Mouse (Mus musculus): ENCODE data around the gene Rims1. TPM values are rescaled to one million over a fixed set of nuclear protein-coding genes. Genes with fewer than 3 reads are reported as not detected.

Gene Rims1
- total RNA-seq, 2 experiments from 2014 or later = 0.18 to 0.20 TPM

GRCm38 (mm10) chr1:22268581-22269359, 537.0 kb downstream of the Rims1 start:
- intact Hi-C loops (cut with DNase I) = loop anchor here (1.0 to 10.0 kb wide), 7 partner anchors 118 to 1051 kb away; partner anchors contain the start of gene Tmem14a
- peak; percentile 7 for DNase-seq (ENCODE audit: low spot score)

DNA sequence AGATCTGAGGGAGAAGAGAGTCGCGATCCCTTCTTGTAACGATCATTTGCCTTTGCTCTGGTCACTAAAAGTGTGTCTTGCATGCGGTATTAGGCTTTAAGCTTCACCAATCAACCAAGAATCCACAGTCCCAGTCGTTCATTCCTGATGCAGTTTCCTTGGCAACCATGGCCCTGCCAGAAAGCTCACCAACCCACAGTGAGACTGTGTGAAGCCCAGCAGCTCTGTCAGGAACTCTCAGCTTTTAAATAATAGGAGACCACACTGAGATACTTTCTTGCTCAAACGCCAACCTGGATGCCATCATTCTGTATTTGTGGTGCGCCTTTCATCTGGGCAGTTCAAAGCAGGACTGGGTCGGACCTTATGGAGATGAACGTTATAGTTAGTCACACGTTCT, 539.3 kb downstream of the Rims1 start:
- no peak for DNase-seq (ENCODE audit: low spot score)
- intact Hi-C loops (cut with DNase I) = loop anchor here (5.0 to 10.0 kb wide), 5 partner anchors 199 to 1049 kb away; partner anchors contain the start of gene Tmem14a

- DNase-seq (ENCODE audit: low spot score) = no peak
- intact Hi-C loops (cut with DNase I) = loop anchor here (5.0 to 10.0 kb wide), 5 partner anchors 198 to 1048 kb away; partner anchors contain the start of gene Tmem14a
Observed at GRCm38 (mm10) chr1:22265528-22265927, 540.3 kb downstream of the Rims1 start.

GRCm38 (mm10) chr1:22262169-22262950, 543.4 kb downstream of the Rims1 start:
- intact Hi-C loops (cut with DNase I) = loop anchor here (10.0 kb wide), 1 partner anchor 628 kb away; no protein-coding TSS in a partner anchor
- no peak for DNase-seq (ENCODE audit: low spot score)

- DNase-seq (ENCODE audit: low spot score) = no peak
- intact Hi-C loops (cut with DNase I) = loop anchor here (10.0 kb wide), 1 partner anchor 627 kb away; no protein-coding TSS in a partner anchor
Observed at GRCm38 (mm10) chr1:22261702-22262101, 544.1 kb downstream of the Rims1 start.

DNA sequence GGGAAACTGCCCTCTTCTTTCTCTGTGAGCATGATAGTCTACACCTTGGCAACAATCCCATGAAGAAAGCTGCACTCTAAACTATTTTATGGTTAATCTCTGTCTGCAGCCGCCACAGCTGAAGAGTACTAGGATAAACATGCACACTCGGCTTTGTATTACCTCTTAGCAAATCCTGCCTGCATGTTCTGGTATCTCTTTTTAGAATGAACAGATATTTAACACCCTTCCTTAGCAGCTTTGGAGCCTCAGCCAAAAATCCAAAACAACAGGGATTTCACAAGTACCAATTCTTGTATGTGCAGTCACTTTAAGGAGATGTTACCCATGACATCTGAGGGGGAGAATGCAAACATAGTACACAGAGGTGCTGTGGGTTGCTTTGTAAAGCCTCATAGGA, 545.5 kb downstream of the Rims1 start:
- intact Hi-C loops (cut with DNase I) = loop anchor here (10.0 kb wide), 1 partner anchor 625 kb away; no protein-coding TSS in a partner anchor
- no peak for DNase-seq (ENCODE audit: low spot score)

GRCm38 (mm10) chr1:22258356-22258755, 547.4 kb downstream of the Rims1 start:
- no peak for DNase-seq (ENCODE audit: low spot score)
- intact Hi-C loops (cut with DNase I) = no loop called here

DNA sequence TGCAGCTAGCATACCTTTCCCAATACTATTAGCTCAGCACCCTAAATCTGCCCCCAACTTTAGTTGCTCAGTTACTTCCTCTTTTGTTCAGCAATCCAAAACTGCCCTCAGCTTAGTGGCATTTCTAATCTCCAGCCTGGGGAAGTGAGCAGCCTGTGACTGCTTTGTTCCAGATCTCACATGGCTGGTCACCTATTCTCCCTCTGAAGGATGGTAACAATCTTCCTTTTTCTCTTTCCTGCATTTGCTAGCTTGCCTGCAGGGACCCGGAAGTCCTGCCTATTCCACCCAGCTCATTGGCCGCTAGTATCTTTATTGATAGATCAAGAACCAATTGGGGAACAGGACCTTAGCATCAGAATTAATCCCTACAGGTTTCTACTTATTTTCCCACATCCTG, 551.5 kb downstream of the Rims1 start:
- no peak for DNase-seq (ENCODE audit: low spot score)
- intact Hi-C loops (cut with DNase I) = no loop called here

DNA sequence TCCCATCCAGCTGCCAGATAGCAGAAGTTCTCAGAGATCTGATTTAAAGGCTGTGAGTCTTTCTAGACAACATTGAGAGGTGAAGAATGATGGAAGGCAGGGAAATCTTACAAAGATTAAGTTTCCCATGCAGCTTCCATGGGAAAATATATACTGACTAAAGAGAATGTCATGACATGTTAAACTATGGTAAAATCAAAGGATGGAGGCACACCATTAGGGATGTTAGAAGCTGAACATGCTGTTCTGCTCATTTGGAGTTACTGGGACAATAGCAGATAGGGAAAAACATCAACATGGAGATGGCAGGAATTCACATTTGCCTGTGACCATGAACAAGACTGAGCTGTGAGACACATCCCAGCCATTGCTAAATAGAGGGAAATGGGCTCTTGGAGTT, 552.9 kb downstream of the Rims1 start:
- intact Hi-C loops (cut with DNase I) = no loop called here
- no peak for DNase-seq (ENCODE audit: low spot score)

DNA sequence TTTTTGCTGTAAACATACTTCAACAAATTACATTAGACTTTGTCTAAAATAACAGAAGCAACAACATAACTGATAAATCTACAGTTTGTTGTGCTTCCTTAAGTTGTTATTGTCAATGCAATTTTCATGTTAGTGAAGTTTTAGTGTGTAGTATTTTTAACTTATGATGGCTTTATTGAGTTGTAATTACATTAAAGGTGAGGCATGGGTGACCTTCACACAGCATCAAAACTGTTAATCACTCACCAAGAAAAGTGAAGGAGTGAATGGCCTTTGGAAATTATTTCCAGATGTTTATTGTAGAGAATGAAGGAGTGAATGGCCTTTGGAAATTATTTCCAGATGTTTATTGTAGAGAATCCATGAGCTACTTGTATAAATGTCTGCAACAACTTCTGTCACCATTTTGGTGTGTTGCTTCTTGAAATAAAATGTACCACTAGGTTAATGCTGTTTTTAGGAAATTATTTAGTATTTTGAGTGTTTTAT, 556.9 kb downstream of the Rims1 start:
- intact Hi-C loops (cut with DNase I) = no loop called here
- DNase-seq (ENCODE audit: low spot score) = no peak

GRCm38 (mm10) chr1:22245748-22246147, 560.0 kb downstream of the Rims1 start:
- intact Hi-C loops (cut with DNase I) = no loop called here
- no peak for DNase-seq (ENCODE audit: low spot score)
